Mouse (Mus musculus): ENCODE results near the gene Gm26558.

GRCm38 (mm10) chr2:70700851-70701250 is 38.9 kb upstream of the Gm26558 start:
- TF ChIP-seq NANOG (IDR thresholded peaks at IDR 0.05; ENCODE audit: borderline replicate concordance, low read length) (no peak), CTCF (conservative IDR thresholded peaks at IDR 0.05; ENCODE audit: low read length) (no peak)

All from E14TG2a.4 (cell line).